Mouse (Mus musculus) olfactory bulb, adult 2 months (tissue): ENCODE results near the gene Lrch3.

Source experiments
- CTCF ChIP-seq: fragments of 200-500 bp; IDR thresholded peaks from 2 replicates; pipeline ENCODE4 v1.5.1; 2012; ENCODE audit warnings: low read depth, mild to moderate bottlenecking, low read length, moderate library complexity; ENCODE audit not compliant: insufficient read depth
- POLR2A ChIP-seq: fragments of 200-500 bp; IDR thresholded peaks from 2 replicates; pipeline ENCODE4 v1.6.1; 2012; ENCODE audit warnings: mild to moderate bottlenecking, low read depth, low read length, moderate library complexity; ENCODE audit not compliant: insufficient read depth

GRCm38 (mm10) chr16:32935088-32935487 is 21.2 kb downstream of the Lrch3 start:
- TF ChIP-seq POLR2A (no peak), CTCF (no peak)
